Mouse (Mus musculus): ENCODE data around the gene Cenpt. TPM values are rescaled to one million over a fixed set of nuclear protein-coding genes. Genes with fewer than 3 reads are reported as not detected.

The Cenpt gene
- total RNA-seq (2021), result 1 to 10 TPM; 2.2 to 2.5 TPM
- long read RNA-seq, experiment 1, partial matches to known transcripts, result 0 of 2 reads
- long read RNA-seq, experiment 1, other reads (novel, unspliced or antisense), result 0 of 2 reads
- long read RNA-seq, experiment 2, partial matches to known transcripts, result 0 of 2 reads
- long read RNA-seq, experiment 2, other reads (novel, unspliced or antisense), result 1 of 2 reads

DNA sequence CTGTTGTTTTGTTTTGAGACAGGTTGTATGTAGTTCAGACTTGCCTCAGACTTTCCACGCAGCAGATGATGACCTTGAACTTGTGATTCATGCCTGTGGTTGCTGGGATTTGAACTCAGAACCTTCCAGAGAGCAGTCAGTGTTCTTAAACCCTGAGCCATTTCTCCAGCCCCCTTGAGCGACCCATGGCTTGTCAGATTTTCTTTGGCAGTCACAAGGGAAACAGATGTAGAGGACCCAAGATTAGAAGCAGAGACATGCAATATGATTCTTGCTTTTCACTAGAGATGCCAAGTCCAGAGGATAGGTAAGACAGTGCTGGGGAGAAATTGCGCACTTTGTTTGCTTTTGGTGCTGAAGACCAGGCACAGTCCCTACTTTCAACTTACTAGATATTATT lies at the start of gene Cenpt:
TSS of gene Cenpt (minus strand) at position 101 of the 400 bp plus-strand sequence.
- no peak for DNase-seq

- no peak for DNase-seq
Measured at GRCm38 (mm10) chr8:105900941-105901616, 48.0 kb upstream of the Cenpt start.

DNA sequence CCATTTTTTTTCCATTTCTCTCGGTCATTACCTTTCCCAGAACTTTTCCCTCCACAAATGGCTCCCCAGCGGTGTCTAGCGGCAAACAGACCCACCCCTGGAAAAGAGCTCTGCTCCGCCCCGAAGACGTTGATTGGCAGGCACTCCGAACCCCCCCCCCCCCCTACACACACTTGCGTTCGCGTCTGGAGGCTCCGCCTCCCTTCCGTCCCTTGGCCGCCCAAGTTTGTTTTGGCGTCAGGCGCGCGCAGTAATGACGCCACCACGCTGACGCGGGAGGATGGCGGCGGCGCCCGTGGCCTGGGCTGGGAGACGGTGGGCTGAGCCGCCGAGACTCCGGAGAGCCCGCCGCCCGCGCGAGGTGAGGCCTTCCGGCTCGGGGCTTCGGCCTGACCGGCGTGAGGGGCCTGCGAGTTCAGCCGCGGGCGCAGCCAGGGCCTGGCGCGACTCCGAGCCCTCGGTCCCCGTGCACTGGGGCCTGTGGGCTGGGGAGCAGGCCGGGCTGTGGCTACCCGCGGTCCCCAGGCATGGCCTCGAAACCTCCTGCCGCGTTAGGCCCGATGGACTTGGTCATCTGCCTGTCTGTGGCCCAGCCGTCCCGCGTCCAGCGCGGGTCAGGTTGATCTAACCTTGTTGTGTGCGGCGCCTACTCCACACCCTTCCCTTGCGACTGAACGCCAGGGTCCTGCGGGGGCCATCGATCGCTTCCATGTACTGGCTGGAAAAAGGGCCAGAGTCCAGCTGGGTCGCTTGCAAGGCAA lies 47.3 kb upstream of the Cenpt start, which contains the start of gene Pskh1:
TSS of gene Pskh1 (plus strand) at position 262 of the 761 bp plus-strand sequence.
- peak; percentile 94 to 95 for DNase-seq

GRCm38 (mm10) chr8:105897801-105898480 lies 44.9 kb upstream of the Cenpt start:
- DNase-seq, result no peak

DNA sequence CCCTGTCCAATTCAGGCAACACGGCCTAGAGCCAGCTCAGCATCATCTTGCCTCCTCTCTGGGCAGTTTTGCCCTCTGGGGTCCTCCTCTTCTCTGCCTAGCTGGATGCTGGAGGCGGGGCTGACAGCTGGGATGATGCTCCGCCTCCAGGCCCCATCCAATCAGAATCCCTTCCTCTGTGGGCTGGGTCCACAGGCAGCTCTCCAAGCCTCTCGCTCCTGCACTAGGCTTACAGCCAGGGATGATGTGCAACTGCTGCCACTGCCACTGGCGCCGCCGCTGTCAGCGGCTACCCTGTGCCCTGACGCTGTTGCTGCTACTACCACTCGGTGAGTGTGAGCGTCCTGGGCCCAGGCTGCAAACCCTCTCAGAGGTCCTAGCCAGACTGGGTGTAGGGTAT lies 40.3 kb upstream of the Cenpt start, which contains the start of gene Nrn1l:
TSS of gene Nrn1l (plus strand) at position 229 of the 400 bp plus-strand sequence.
- peak; percentile 72 to 81 for DNase-seq

DNA sequence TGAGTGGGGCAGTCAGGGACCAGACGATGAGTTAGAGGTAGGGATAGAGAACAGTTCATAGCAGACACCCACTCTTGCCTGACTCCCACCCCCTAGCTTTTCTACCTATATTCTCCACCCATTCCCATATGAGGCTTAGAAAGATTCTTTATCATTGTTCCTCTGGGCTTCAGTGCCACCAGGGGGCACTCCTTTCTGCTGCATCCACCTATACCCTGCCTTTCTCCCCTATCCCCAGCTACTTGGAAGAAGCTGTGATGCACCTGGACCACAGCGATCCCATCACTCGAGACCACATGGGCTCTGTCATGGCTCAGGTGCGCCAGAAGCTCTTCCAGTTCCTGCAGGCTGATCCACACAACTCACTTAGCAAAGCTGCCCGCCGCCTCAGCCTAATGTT lies 39.4 kb upstream of the Cenpt start:
- DNase-seq, result no peak

GRCm38 (mm10) chr8:105890870-105891269 lies 37.8 kb upstream of the Cenpt start:
- DNase-seq, result peak; percentile 62 to 73

DNA sequence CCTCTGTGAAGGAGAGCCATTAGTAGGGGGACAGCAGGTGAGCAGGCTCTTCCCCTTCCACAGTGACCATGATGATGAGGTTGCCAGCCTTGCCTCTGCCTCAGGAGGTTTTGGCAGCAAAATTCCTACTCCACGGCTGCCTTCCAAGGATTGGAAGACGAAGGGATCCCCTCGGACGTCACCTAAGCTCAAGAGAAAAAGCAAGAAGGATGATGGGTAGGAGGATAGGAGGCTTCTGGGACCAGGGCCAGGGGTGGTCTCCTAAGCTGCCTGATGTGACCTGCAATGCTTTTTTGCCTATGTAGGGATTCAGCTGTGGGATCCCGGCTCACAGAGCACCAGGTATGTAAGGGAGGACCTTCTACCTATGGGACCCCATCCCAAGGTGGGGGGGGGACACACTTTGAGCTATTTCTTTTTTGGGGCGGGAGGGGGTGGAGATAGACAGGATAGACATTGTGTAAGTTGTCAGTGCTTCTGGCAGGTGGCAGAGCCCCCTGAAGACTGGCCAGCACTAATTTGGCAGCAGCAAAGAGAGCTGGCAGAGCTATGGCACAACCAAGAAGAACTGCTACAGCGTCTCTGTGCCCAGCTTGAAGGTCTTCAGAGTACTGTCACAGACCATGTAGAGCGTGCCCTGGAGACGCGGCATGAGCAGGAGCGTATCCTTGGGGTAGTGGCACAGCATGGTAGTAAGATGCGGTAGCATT lies 36.8 kb upstream of the Cenpt start:
- no peak for DNase-seq

DNA sequence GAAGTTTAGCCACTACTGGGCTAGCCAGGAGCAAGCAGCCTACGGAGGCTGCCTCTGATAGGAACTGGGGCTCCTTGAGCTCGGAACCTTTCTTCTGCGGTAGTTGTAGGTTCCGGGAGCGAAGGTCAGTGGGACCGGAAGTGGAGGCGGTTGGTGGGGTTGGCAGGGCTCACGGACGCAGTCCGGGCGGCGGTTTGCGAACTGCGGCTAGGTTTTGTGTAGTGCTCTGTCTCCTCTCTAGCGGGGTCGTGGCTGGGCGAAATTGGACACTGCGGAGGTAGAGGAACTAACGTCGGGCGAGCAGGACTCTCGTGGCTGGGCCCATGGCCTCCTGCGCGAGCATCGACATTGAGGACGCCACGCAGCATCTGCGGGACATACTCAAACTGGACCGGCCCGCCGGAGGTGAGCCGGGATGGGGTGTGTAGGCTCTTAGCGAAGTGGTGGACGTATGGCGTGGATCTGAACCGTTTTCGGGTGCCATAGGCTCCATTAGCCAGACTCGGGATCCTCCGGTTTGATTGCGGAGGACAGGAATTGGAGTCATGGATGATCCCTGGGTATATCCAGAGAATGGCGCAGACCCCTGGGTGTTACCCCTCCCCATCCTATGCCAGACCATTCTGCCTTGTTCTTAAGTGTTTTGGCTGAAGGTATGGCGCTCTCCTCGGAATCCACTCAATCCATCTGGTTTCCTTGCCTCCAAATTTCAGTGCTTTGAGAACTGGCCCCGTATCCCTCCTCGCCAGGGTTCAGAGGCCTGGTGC lies 27.9 kb upstream of the Cenpt start, which contains the start of gene Edc4:
TSS of gene Edc4 (plus strand) at position 128 of the 767 bp plus-strand sequence.
- peak; percentile 87 to 95 for DNase-seq

DNA sequence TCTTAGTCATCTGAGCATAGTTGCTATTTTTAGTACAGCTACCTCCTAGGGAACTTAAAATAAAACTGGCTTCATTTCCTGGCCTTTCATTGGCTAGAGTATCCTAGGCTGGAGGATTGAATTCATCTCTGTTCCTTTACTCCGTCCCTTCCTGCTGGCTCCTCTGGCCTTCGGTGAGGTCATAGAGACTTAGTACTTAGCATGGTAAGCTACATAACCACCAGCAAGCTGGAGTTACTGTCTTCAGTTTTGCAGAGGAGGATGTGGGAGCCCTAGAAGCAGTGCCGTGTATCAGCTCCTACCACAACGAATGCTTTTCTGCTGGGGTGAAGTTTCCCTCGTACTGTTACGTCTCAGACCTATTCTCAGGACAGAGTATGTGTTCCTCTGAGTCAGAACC lies 21.2 kb upstream of the Cenpt start:
- peak; percentile 53 to 68 for DNase-seq

- no peak for DNase-seq
Measured at GRCm38 (mm10) chr8:105866364-105867029, 13.4 kb upstream of the Cenpt start.

GRCm38 (mm10) chr8:105861951-105862350 lies 8.9 kb upstream of the Cenpt start:
- DNase-seq, result peak in 1 of 2 experiments; percentile 22

GRCm38 (mm10) chr8:105860143-105860981 lies 7.3 kb upstream of the Cenpt start, which contains the start of gene Nutf2:
TSS of gene Nutf2 (plus strand) at chr8:105860580.
- DNase-seq, result peak; percentile 95 to 99

GRCm38 (mm10) chr8:105859314-105859713 lies 6.2 kb upstream of the Cenpt start:
- DNase-seq, result no peak

DNA sequence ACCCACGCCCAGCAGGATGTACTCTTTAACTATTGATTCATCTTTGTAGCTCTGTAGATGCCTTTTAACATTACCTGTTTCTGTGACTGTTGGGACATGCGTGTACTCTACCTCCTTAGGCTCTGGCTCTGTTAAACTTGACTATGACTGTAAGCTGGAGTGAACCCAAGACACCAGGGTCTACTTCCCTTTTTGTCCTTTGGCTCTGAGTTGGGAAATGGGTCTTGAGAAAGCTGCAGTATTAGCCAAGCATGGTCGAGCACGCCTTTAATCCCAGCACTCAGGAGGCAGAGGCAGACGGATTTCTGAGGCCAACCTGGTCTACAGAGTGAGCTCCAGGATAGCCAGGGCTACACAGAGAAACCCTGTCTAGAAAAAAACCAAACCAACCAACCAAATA lies 5.4 kb upstream of the Cenpt start:
- DNase-seq, result peak in 1 of 2 experiments; percentile 42

GRCm38 (mm10) chr8:105856168-105856835 lies 3.2 kb upstream of the Cenpt start:
- DNase-seq, result no peak

DNA sequence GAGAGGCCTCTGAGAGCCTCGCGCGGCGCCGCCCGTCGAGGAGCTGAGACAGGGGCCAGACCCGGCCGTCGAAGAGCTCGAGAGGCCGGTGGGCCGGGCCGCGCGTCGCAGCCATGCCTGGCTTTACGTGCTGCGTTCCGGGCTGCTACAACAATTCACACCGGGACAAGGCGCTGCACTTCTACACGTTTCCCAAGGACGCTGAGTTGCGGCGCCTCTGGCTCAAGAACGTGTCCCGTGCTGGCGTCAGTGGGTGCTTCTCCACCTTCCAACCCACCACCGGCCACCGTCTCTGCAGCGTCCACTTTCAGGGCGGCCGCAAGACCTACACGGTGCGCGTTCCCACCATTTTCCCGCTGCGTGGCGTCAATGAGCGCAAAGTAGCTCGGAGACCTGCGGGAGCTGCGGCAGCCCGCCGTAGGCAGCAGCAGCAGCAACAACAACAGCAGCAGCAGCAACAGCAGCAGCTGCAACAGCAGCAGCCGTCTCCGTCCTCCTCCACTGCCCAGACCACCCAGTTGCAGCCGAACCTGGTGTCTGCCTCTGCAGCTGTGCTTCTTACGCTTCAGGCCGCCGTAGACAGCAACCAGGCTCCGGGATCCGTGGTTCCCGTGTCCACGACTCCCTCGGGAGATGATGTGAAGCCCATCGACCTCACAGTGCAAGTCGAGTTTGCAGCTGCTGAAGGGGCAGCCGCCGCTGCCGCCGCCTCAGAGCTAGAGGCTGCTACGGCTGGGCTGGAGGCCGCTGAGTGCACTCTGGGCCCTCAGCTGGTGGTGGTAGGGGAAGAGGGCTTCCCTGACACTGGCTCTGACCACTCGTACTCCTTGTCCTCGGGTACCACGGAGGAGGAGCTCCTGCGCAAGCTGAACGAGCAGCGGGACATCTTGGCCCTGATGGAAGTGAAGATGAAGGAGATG lies 2.4 kb upstream of the Cenpt start:
- peak in 1 of 2 experiments; percentile 49 for DNase-seq
